Mouse (Mus musculus) embryonic fibroblast, embryonic 13.5 days (primary cell): ENCODE data around the gene Tmem223.

Source experiments
- CTCF ChIP-seq: IDR thresholded peaks from 2 replicates; pipeline ENCODE4 v1.5.1; 2011; ENCODE audit warnings: mild to moderate bottlenecking, control low read depth, low read length, moderate library complexity, borderline replicate concordance; ENCODE audit not compliant: insufficient read depth
- POLR2A ChIP-seq: IDR thresholded peaks from 2 replicates; pipeline ENCODE4 v1.6.1; 2011; ENCODE audit warnings: low read depth, mild to moderate bottlenecking, control low read depth, low read length, moderate library complexity

GRCm38 (mm10) chr19:8774951-8775421 is 4.2 kb downstream of the Tmem223 start:
- TF ChIP-seq CTCF (no peak), POLR2A (0 out of 2 replicates have a peak, but pooled peaks have one; percentile 25)
